Mouse (Mus musculus): ENCODE measurements at regions not wholly inside any gene's neighbourhood (a gene's known extent, or its start where the extent isn't known, plus 50 kb on each side); places are given as distances from the start of the nearest gene placed in this dataset.

DNA sequence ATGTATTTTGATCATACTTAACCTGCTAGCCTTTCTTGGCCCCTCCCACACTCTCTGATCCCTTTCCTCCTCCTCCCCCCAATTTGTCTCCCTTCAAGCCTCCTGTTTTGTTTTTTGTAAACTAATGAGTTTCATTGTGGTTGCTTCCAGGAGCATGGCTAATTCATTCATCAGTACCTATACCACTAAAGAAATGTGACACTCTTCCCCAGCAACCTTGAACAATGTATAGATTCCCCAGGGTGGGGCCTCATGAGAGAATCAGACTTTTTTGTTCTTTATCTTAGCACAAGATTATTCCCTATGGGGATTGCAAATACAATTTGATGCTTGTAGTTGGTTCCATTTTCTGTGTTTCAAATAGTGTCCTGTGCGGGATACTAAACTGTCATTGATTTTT, 58.8 kb upstream of the Snx7 start:
- H3K27me3 ChIP-seq = no peaks in the 10 kb centered on the region
- ChIA-PET CTCF (no interaction called here), POLR2A (no interaction called here)
- ATAC-seq (no peak), DNase-seq (ENCODE audit: low read depth, low spot score) (no peak)
- no peak for TF ChIP-seq CTCF (IDR thresholded peaks at IDR 0.05)
- in situ Hi-C loops (cut with MboI; ENCODE audit: low pct_unique_long_range_greater_than_20kb) = no loop called here
